Mouse (Mus musculus): ENCODE measurements at regions not wholly inside any gene's neighbourhood (a gene's known extent, or its start where the extent isn't known, plus 50 kb on each side); places are given as distances from the start of the nearest gene placed in this dataset.
A peak's percentile ranks its signal among the peaks of the same experiment; 100 is the strongest.

DNA sequence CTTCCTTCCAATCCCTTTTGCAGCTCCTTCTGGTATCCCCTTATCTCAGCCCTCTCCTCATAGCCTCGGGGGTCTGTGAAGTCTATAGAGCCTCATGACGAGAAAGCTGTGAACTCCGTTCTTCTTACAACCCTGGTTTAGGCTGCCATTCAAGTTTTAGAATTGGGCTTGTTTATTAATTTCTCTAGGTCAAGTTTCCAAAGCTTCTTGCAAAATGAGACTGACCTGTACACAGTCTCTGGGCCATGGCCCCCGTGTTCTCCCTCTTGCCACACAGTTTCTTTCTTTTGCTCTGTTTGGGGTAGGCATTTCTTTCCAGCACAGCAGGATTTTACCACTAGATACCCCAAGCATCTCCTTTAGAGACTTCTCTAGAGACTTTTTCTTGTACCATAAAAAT lies 322.0 kb upstream of the Zeb2 start:
- DNase-seq (ENCODE audit: low spot score): no peak
- intact Hi-C loops (cut with DNase I): no loop called here

DNA sequence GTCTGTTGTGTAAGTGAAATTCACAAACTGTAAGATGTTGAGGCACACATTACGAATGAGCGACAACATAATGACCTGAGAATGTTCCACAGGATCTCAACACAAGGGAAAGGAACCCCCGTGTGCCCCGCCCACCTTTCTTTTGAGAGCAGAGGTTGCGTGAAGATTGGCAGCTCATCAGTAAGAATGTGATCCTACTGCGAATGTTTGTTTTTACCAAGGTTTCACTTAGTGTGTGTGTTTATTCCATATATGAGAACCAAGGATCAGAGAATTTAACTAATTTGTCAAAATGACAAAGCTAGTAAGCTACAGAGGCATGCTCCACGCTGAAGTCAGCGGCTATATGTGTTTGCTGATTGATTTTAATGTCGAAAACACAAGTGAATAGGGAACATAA lies 321.5 kb upstream of the Zeb2 start:
- intact Hi-C loops (cut with DNase I): no loop called here

DNA sequence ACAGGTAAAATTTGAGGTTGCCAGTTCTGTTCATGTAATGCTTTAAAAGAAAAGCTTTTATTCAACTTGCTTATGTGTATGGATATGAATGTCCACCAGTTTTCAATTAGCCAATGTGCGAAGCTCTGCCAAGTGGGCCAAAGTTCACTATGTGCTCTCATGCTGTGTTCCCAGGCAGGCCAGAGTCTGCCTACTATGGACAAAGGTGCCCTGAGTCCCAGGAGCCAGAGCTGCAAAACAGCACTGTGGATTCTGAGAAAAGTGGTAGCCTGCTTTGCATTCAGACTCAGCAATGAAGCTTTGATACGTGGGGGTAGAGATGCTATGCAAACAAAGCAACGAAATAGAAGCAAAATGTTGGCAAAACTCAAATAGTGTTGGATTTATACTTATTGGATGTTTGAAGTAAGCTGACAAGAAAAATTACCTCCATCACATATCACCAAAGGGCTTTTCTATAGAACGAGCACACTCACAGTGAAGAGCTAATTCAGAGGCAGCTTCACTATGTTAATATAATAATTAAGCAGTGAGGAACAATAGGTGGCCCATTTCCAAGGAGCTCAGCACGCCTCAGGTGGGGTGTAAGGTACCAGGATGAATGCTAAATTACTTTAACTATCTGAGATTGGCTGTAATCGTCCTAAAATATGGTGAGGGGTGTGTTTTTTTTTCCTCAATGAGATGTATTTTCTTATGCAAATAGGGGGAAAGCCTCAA lies 318.2 kb upstream of the Zeb2 start:
- DNase-seq (ENCODE audit: low spot score): peak; percentile 12
- intact Hi-C loops (cut with DNase I): no loop called here

More for the DNA sequence above, 321.5 kb upstream of the Zeb2 start:
- no peak for DNase-seq (ENCODE audit: low spot score)

DNA sequence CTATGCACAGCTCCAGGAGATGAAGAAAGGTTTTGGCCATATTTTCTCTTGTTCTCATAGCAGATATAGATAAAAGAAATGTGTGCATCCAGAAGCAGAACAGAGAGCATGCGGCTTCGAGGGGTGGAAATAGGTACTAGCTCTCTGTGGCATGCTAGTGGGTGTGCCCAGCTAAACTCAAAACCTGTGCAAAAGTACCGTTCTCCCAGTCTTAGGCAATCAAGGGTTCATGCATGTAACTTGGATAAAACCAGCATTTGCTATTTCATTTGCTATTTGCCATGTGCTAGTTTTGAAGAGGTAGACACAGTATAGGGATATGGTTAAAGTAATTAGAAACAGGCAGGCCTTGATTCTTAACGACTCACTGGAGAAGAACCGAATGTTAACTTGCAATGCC lies 317.6 kb upstream of the Zeb2 start:
- DNase-seq (ENCODE audit: low spot score): no peak
- intact Hi-C loops (cut with DNase I): no loop called here

DNA sequence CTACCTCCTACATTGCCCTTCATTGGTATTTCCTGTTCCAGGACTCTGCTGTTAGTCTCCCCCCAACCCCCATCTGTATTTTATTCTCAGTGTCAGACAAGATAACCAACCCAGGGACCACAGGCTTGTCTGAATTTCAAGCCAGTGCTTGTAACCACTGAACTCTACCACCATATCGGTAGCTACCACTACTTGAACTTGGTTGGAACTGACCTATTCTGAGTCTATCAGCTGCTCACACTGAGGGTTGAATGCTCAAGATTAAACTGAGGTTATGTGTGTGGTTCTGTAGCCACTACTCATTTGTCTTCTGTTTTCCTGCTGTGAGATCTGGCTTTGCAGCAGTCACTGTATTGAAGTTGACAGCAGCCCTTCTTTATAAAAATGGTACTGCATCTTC lies 317.0 kb upstream of the Zeb2 start:
- no peak for DNase-seq (ENCODE audit: low spot score)
- intact Hi-C loops (cut with DNase I): no loop called here

DNA sequence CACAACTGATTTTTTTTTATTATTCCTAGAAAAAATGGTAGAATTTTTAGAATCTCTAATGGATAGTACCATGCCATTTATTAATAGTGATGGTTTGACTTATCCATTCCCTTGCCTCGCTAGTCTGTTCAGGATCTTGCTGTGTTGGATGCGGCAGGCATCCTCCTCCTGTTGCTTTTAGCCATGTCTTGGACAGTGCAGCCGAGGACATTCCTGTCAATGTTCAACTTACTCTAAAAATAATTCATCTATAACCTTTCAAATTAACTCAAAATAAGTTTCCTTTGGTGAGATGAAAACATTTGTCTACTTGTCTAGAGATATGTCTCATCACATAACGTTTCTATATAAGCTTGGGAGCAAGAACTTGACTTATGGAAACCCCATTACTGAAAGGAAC lies 314.2 kb upstream of the Zeb2 start:
- intact Hi-C loops (cut with DNase I): no loop called here
- no peak for DNase-seq (ENCODE audit: low spot score)

DNA sequence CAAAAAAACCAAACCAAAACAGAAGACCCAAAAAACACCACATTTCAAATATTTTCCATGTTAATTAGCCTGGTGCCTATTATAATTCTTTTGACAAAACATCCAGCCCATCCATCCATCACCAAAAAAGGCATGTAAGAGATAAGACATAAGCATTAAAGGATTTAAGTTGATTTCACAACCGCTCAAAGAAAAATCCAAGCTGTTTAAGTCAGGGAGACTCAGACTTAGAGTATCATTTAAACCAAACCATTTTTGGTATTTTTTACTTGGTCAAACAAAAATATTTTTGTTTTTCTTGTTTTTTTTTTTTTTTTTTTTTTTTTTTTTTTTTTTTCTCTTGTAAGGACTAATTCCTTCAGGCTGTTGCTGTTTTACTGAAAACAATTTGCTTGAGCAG lies 304.6 kb upstream of the Zeb2 start:
- DNase-seq (ENCODE audit: low spot score): no peak
- intact Hi-C loops (cut with DNase I): no loop called here

DNA sequence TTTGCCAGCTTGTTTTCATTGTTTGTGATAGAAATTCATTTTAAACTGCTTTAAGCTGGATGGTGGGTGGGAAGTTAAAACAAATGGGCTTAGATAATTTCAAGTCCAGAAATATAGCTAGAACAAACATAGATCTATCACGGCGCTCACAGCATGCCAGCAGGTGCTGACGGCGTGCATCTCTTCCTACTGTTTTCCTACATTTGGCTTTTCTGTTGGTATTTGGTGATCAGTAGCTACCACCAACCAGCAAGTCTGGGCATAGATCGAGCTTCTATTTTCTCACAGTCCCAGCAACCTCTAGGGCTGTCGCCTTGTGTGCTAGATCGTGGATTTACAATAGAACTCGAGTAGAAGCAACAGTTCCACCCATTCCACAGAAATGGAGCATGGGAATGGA lies 290.9 kb upstream of the Zeb2 start:
- intact Hi-C loops (cut with DNase I): no loop called here
- DNase-seq (ENCODE audit: low spot score): no peak

DNA sequence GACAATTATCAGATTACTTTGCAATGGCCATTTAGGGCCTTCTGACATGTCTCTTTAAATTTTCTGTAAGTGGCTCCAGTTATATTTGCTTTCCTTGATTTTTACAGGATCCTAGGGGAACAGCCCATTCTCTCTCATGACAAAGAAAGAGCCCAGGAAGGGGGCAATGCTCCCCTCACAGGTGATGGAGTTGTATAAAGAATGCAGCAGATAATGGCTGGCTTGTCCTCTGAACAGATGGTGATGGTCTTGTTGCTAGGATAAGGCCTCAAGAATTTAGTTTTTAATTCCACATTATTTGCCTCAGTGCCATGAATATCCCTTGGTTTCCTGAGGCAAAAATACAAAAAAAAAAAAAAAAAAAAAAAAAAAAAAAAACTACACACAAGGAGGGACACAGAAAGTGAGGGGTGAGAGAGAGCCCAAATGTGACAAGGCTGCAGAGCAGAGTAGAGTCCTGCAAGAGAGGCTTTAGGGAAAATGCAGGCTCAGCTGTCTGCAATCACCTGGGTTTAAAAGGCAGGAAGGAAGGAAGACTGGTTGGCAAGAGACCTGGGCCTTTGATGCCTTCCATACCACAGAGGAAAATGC lies 272.8 kb upstream of the Zeb2 start:
- no peak for DNase-seq (ENCODE audit: low spot score)
- intact Hi-C loops (cut with DNase I): no loop called here

DNA sequence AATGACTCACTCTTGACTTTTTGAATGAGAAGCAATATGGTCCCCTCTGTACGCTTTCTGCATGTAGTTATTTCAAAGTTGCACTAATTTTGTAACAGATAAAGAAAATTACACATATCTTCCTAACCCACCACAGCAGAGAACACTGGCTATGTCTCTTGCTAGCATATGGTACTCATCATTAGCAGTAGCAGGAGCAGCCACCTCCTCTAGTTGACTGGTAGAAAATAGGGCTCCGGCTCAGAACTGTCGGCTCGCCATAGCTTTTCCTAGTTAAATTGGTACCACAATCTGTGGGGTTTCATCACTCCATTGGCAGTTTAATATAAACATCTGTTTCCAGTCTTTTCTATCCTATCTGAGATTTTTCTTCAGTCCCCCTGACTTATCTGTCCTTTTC lies 254.1 kb upstream of the Zeb2 start:
- intact Hi-C loops (cut with DNase I): no loop called here

DNA sequence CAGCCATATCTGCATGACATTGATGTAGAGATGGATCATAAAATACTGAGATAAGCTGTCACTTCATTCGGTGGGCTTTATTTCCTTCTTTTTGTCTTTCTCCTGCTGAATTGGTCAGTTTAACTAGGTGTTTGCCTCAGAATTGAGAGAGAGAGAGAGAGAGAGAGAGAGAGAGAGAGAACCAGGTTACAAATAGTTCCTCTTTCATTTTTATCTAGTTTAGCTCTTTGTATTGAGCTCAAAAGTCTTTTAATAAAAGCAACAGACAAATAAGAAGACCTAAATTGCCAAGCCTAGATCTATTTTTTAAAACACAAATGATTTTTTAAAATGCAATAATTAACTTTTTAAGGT lies 253.4 kb upstream of the Zeb2 start:
- intact Hi-C loops (cut with DNase I): no loop called here
- DNase-seq (ENCODE audit: low spot score): no peak

More for the DNA sequence above, 254.1 kb upstream of the Zeb2 start:
- no peak for DNase-seq (ENCODE audit: low spot score)

DNA sequence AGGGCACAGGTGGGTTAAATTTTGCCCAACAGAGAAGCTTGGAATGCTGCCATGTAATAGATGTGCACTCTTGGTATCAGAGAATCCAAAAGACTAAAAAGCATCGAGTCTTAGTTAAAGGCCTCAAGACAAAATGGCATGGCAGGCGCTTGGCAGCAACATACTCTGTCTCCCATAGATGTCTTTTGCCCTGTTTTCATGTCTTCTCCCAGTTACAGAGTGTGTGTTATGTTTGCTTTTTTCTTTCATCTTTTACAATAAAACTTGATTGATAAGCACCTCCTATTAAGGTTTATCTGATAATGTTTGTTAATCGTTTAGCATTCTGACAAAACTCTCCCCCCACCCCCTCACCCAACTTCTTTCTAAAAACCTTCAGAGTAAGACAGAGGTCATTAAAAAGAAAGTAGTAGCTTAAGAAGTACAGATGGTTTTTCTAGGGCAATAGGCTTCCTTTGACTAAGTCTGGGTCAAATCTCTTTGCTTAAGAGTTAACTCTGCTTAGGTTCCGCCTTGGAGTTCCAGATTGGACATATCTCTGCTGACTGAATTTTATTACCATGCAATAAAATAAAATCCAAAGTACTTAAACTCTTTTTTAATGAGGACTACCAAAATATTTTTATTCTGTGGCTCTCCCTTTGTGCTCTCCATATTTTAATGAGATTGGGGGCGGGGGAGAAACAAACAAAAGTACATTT lies 252.9 kb upstream of the Zeb2 start:
- no peak for DNase-seq (ENCODE audit: low spot score)
- intact Hi-C loops (cut with DNase I): no loop called here

DNA sequence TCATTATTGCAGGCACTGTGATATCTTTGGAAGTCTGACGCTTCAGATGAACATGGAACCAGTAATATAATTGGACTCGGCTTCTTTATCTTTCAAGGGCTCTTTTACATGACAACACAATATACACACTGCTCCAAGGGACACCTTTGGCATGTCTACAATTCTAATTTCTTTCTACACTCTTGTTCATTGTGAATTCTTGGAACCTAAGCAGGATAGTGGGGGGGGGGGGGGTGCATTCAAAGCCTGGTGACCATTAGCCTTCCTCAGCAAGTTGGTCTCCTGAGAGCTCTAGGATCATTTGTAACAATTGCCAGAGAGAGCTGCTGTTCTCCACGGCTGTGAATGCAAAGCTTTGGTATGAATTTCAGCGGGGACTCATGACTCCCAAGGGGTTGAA lies 252.2 kb upstream of the Zeb2 start:
- intact Hi-C loops (cut with DNase I): no loop called here
- no peak for DNase-seq (ENCODE audit: low spot score)

DNA sequence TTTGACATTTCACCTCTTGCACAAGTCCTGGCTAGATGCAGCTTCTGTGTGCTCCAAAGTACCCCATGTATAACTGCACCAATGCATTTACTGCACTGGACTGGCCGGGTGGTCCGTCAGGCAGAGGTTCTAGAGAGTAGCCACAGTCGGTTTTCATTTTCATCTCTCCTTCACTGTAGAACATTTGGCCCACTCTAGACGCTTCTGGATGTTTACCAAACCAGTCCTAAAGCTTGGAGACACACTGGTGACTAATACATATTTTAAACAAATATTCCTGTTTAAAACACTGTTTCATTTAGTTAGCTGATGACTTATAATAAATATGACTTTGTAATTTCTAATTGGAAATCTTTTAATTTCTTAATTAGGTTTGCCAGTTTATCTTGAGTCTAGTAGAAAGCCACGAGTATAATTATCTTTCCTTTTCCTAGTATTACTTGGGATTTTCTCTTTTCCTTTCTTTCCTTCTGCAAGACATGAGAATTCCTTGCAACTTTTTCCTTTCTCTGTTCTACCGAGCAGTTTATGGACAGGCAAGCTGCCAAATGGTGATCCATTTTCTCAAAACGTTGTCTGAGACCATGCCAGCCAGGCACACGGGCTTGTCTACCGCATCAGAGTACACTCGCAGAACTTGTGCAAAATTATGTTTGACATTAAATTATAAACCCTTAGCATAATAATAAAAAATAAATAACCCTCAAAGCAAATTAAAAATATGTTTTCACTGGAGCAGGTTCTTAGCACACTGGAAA lies 250.4 kb upstream of the Zeb2 start:
- intact Hi-C loops (cut with DNase I): no loop called here
- no peak for DNase-seq (ENCODE audit: low spot score)

DNA sequence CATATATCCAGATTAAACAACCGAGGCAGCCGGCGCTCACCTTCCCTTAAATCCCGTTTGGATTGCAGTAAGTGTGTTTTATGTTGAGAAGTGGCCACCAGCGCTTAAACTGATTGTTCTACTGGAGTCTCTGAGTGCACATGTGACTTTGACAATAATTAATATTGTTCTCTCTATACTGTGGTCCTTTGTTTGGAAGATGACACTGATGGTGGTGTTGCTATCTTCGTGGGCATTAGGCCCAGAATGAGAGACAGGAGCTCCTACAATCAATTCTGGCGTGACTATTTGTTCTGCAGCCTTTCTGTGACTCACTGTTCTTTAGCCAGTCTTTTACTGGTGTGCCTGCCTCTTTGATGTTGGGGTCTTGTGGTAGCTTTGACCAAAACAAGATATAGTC lies 240.1 kb upstream of the Zeb2 start:
- DNase-seq (ENCODE audit: low spot score): no peak
- intact Hi-C loops (cut with DNase I): no loop called here

DNA sequence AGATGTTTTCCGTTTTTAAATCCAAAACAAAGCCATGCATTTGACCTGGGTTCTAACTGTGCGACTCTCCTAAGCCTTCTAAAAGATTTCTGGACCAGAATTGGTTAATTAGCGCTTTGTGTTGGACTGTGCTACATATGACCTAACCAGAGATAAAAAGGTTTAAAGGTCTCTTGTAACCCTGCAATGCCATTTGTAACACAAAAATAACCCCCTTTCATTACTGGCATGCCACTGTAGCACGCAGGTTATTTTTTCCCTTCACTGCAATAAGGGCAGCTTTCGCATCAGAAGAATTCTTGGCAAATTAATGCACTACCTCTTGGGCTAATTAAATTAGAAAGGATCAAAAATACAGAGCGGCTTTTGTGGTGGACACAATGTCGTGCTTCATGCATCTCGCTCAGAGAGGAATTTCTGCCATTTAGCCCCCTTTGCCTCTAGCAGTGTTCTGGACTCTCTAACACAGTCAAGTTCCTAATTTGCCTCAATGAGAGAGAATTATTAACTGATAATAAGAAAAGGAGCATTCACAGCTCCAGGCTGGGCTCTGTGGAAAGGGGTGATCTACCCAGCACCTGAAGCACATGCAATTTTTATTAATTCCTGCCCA lies 239.5 kb upstream of the Zeb2 start:
- intact Hi-C loops (cut with DNase I): no loop called here
- DNase-seq (ENCODE audit: low spot score): no peak

DNA sequence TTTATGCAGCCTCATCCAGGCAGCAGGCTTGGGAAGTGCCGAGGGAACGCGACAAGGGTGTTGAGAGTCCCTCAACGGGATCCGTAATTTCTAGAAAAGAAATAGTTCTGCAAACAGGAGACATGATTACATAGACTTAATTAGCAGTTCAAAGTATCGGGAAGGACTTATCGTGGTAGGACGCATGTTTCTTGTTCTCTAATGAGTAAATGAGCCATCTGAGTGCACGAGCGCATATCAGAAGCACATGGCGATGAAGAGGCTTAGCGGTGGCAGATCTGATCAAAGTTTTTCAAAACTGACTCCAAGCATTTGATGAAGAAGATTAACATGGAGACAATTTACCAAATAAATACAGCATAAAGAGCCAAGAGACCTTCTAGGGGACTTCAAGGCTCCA lies 238.8 kb upstream of the Zeb2 start:
- no peak for DNase-seq (ENCODE audit: low spot score)
- intact Hi-C loops (cut with DNase I): no loop called here

DNA sequence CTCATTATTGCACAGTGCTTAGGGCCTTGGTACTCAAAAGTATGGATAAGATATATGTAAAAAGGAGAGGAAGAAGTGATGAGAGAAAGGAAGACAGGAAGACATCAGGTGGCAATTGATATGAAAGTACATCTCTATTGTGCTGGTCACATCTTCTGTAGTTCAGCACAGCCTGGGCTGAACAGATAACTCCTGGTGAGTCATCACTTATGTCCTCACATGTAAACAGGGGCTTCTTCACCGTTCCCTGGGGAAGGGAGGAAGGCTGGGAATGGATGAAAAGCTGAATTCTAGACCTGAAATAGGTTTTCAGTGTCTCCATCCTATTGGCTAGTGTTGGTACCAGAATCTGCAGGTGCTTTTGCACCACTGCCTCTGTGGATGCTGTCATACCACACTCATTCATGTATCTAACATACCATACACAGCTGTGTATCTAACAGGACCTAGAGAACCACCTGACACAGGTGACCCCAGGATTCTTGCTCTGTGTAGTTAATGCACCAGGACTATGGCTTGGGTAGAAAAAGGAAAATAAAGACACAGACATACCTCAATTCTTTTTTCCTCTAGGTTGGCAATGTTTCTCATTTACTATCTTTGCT lies 234.4 kb upstream of the Zeb2 start:
- intact Hi-C loops (cut with DNase I): no loop called here
- no peak for DNase-seq (ENCODE audit: low spot score)

DNA sequence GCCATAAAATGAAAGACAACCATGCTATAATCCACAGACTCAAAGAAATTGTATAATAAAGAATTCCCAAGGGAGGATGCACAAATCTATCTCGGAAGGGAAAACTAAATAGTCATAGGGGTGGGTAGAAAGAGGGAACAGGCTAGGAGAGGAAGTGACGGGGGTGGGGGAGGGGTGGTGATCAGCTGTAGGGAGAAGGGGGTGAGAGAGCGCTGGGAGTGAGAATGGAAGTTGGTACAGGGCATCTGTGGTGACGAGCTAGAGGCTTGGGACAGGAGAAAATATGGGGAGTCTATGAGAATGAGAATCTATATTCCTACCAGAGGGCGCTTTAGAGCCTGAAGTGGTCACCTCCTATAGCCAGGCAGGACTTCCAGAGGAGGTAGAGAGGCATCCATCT lies 229.2 kb upstream of the Zeb2 start:
- intact Hi-C loops (cut with DNase I): no loop called here
- no peak for DNase-seq (ENCODE audit: low spot score)

DNA sequence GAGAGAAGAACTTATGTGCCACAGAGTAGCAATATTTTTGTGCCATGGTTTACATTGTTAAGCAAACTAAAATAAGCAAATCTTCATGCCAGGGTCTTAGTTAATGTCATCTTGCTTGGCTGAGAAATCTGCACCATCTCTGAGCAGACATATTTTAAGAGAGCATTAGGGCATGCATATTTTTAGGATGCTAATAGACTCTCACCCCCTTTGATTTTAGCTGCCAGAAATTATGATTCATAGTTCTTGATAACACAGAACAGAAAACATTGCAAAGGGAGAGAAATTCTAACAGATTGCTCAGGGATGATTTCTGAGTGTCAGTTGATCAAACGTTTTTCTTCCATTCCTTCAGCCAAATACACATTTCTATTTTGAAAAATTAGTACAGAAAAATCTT lies 222.7 kb upstream of the Zeb2 start:
- intact Hi-C loops (cut with DNase I): no loop called here
- no peak for DNase-seq (ENCODE audit: low spot score)
